Mouse (Mus musculus) stomach, postnatal 0 days (tissue): Measurements from ENCODE around the gene Pax4. TPM values are rescaled to one million over a fixed set of nuclear protein-coding genes. Genes with fewer than 3 reads are reported as not detected.

Source experiments
- ATAC-seq: fragments of 200-750 bp; cut with Nextera tagmentation; 2 replicates; pipeline ENCODE4 v1.8.0; 2017; ENCODE audit not compliant: low FRiP score, low TSS enrichment
- DNase-seq: peaks from one replicate; pipeline ENCODE4 v3.0.0-alpha.2; 2016; ENCODE audit warnings: low spot score
- H3K27ac ChIP-seq: fragments of 300-500 bp; sonication (generic); replicated peaks from 2 replicates; pipeline ENCODE4 v1.5.1; 2014; ENCODE audit warnings: mild to moderate bottlenecking, control low read depth
- H3K27me3 ChIP-seq: fragments of 300-500 bp; sonication (generic); 2 replicates; pipeline ENCODE4 v1.6.1; 2014; ENCODE audit warnings: low read length; ENCODE audit not compliant: control insufficient read depth, insufficient read depth
- H3K36me3 ChIP-seq: fragments of 300-500 bp; sonication (generic); 2 replicates; pipeline ENCODE4 v1.6.1; 2014; ENCODE audit warnings: low read length, mixed read lengths; ENCODE audit not compliant: control insufficient read depth, insufficient read depth
- H3K4me1 ChIP-seq: fragments of 300-500 bp; sonication (generic); replicated peaks from 2 replicates; pipeline ENCODE4 v1.6.1; 2014; ENCODE audit warnings: antibody characterized with exemption; ENCODE audit not compliant: control insufficient read depth, insufficient read depth
- H3K4me2 ChIP-seq: fragments of 300-500 bp; sonication (generic); replicated peaks from 2 replicates; pipeline ENCODE4 v1.6.1; 2014; ENCODE audit warnings: low read depth, mild to moderate bottlenecking, control low read depth, moderate library complexity
- H3K4me3 ChIP-seq: fragments of 300-500 bp; sonication (generic); 2 replicates; pipeline ENCODE4 v1.5.1; 2014; ENCODE audit warnings: low read depth, low read length, control low read depth
- H3K9ac ChIP-seq: fragments of 300-500 bp; sonication (generic); 2 replicates; pipeline ENCODE4 v1.6.1; 2014; ENCODE audit warnings: mild to moderate bottlenecking, low read length, control low read depth, mixed read lengths
- H3K9me3 ChIP-seq: fragments of 300-500 bp; sonication (generic); 2 replicates; pipeline ENCODE4 v1.6.1; 2016; ENCODE audit warnings: low read length; ENCODE audit not compliant: control insufficient read depth
- CTCF ChIP-seq: IDR thresholded peaks from 2 replicates; pipeline ENCODE4 v1.5.1; 2016; ENCODE audit warnings: antibody characterized with exemption, low read depth, mild to moderate bottlenecking, moderate library complexity
- EP300 ChIP-seq: optimal IDR thresholded peaks from 2 replicates; pipeline ENCODE3; 2016; ENCODE audit warnings: antibody characterized with exemption
- WGBS: fragments of 180-500 bp; shearing (Covaris S2); extraction: QIAGEN DNeasy Blood & Tissue Kit; methylation state at CpG from one replicate; pipeline ENCODE4 v1.1.7; 2014; 5-methylcytosine and 5-hydroxymethylcytosine counted together
- polyA plus RNA-seq: library from polyadenylated mRNA; unstranded; fragments of >200 nt; fragmentation: Nextera tagmentation; extraction: Ambion mirVana; gene quantifications from 2 replicates; pipeline ENCODE4 v1.2.1, GENCODE M21; 2015

Gene Pax4
- polyA plus RNA-seq, 1 experiment from 2014 or later = not detected

- DNase-seq (peak; percentile 73), ATAC-seq (no peak)
- Histone ChIP-seq H3K4me1 (peaks cover 11% of the 10 kb centered on the region; the same call in 1 of the 2 replicates), H3K36me3 (no peaks in the 10 kb centered on the region), H3K4me2 (peak overlapping the region; percentile 76), H3K27ac (peak overlapping the region; percentile 92), H3K9ac (peak overlapping the region; percentile 99), H3K4me3 (peak overlapping the region; percentile 96), H3K9me3 (no peaks in the 10 kb centered on the region), H3K27me3 (no peaks in the 10 kb centered on the region)
- TF ChIP-seq CTCF (peak; percentile 56; the same call in 1 of the 2 replicates), EP300 (no peak)
- 6% methylated on average over 43 of the region's 46 CpGs for WGBS
These were observed 25.1 kb downstream of the Pax4 start for GRCm38 (mm10) chr6:28423767-28424695.

GRCm38 (mm10) chr6:28423313-28423712, 25.8 kb downstream of the Pax4 start, which contains the start of gene Arf5:
TSS of gene Arf5 (plus strand) at chr6:28423560.
- DNase-seq (peak; percentile 97), ATAC-seq (peak; percentile 64)
- Histone ChIP-seq H3K4me1 (peaks cover 11% of the 10 kb centered on the region; the same call in 1 of the 2 replicates), H3K27me3 (no peaks in the 10 kb centered on the region), H3K4me2 (peak within 1 kb of the TSS; percentile 76), H3K9me3 (no peaks in the 10 kb centered on the region), H3K36me3 (peaks cover under 1% of the 10 kb centered on the region; the same call in 1 of the 2 replicates), H3K4me3 (peak within 1 kb of the TSS; percentile 96), H3K27ac (peak within 1 kb of the TSS; percentile 92), H3K9ac (peak within 1 kb of the TSS; percentile 99)
- WGBS = under 1% methylated on average over 33 of the region's 42 CpGs
- TF ChIP-seq EP300 (no peak), CTCF (no peak)

DNA sequence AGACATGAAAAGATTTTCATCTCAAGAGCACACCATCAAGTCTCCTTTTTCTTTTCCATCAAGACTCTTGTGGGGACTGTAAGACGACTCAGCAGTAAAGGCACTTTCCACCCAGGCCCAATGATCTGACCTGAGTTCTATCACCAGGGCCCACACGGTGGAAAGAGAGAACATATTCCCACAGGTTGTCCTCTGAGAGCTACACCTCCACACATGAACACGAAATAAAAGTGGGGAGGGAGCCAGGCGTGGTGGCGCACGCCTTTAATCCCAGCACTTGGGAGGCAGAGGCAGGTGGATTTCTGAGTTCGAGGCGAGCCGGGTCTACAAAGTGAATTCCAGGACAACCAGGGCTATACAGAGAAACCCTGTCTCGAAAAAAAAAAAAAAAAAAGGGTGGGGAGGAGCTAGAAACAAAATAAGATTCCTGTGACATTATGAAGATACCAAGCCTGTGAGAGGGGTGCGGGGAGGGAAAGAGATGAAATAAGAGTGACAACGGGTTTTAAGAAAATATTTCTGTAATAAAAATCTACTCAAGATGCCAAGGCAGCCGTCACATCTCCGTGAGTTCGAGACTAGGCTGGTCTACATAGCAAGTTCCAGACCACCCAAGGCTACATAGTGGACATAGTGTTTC, 26.4 kb downstream of the Pax4 start:
- Histone ChIP-seq H3K9ac (no peak overlapping the region), H3K4me1 (peaks cover 11% of the 10 kb centered on the region; the same call in 1 of the 2 replicates), H3K36me3 (peaks cover 6% of the 10 kb centered on the region), H3K9me3 (no peaks in the 10 kb centered on the region), H3K27me3 (no peaks in the 10 kb centered on the region), H3K4me2 (peak overlapping the region; percentile 76), H3K4me3 (peak overlapping the region; percentile 96), H3K27ac (0 out of 2 replicates have a peak overlapping the region, but pooled peaks have one; percentile 61)
- 63% methylated on average over 15 of the region's 15 CpGs for WGBS
- DNase-seq (no peak), ATAC-seq (no peak)
- TF ChIP-seq CTCF = no peak
- TF ChIP-seq EP300 = no peak

GRCm38 (mm10) chr6:28421469-28422000, 27.6 kb downstream of the Pax4 start:
- DNase-seq (peak; percentile 100), ATAC-seq (peak; percentile 97)
- Histone ChIP-seq H3K27ac (peak overlapping the region; percentile 81), H3K9me3 (no peaks in the 10 kb centered on the region), H3K4me2 (peak overlapping the region; percentile 70), H3K9ac (peak overlapping the region; percentile 84), H3K4me1 (peaks cover 11% of the 10 kb centered on the region; the same call in 1 of the 2 replicates), H3K4me3 (peak overlapping the region; percentile 58), H3K36me3 (peaks cover 12% of the 10 kb centered on the region), H3K27me3 (no peaks in the 10 kb centered on the region)
- WGBS = under 1% methylated on average over 26 of the region's 27 CpGs
- TF ChIP-seq EP300 (no peak), CTCF (peak; percentile 88)

DNA sequence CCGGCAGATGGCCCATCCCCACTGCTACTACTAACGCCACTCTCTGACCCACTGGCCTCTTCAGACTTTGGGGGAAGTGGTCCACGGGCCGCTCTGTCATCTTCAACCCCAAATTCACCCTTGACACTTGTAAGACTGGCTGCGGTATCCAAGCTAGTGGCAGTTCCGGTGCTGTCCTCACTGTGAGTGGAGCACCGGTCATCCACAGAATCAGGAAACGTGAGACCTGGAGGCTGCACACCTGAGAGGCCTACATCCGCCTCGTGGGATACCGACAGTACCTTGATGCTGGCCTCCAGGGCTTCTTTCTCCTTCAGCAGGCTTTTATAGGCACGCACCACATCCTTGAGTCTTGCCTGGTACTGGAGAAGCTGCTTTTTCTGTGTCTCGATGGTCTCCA, 28.3 kb downstream of the Pax4 start:
- Histone ChIP-seq H3K9ac (peak overlapping the region; percentile 84), H3K4me2 (peak overlapping the region; percentile 70), H3K4me3 (peak overlapping the region; percentile 58), H3K27me3 (no peaks in the 10 kb centered on the region), H3K4me1 (peaks cover 11% of the 10 kb centered on the region; the same call in 1 of the 2 replicates), H3K27ac (peak overlapping the region; percentile 81), H3K36me3 (peaks cover 12% of the 10 kb centered on the region), H3K9me3 (no peaks in the 10 kb centered on the region)
- 17% methylated on average over 13 of the region's 13 CpGs for WGBS
- no peak for ATAC-seq
- TF ChIP-seq EP300 = no peak
- no peak for TF ChIP-seq CTCF
- DNase-seq = peak; percentile 33
